Mouse (Mus musculus): ENCODE measurements around the gene F2r. TPM values are rescaled to one million over a fixed set of nuclear protein-coding genes. Genes with fewer than 3 reads are reported as not detected.

Gene F2r
- total RNA-seq, 2 experiments from 2014 or later, result 3.3 to 5.0 TPM

- ATAC-seq (replicated peaks; ENCODE audit: low FRiP score, poor library complexity, severe bottlenecking), result no peak
Observed at GRCm38 (mm10) chr13:95634451-95634850, 16.2 kb upstream of the F2r start.

GRCm38 (mm10) chr13:95633384-95633783 is 15.1 kb upstream of the F2r start:
- no peak for ATAC-seq (replicated peaks; ENCODE audit: low FRiP score, poor library complexity, severe bottlenecking)

- ATAC-seq (replicated peaks; ENCODE audit: low FRiP score, poor library complexity, severe bottlenecking), result no peak
Observed at GRCm38 (mm10) chr13:95632144-95632543, 13.9 kb upstream of the F2r start.

GRCm38 (mm10) chr13:95630747-95631146 is 12.5 kb upstream of the F2r start:
- no peak for ATAC-seq (replicated peaks; ENCODE audit: low FRiP score, poor library complexity, severe bottlenecking)

GRCm38 (mm10) chr13:95629751-95630150 is 11.5 kb upstream of the F2r start:
- no peak for ATAC-seq (replicated peaks; ENCODE audit: low FRiP score, poor library complexity, severe bottlenecking)

- ATAC-seq (replicated peaks; ENCODE audit: low FRiP score, poor library complexity, severe bottlenecking), result no peak
Observed at GRCm38 (mm10) chr13:95626696-95627095, 8.4 kb upstream of the F2r start.

- no peak for ATAC-seq (replicated peaks; ENCODE audit: low FRiP score, poor library complexity, severe bottlenecking)
Observed at GRCm38 (mm10) chr13:95623042-95623441, 4.8 kb upstream of the F2r start.

- no peak for ATAC-seq (replicated peaks; ENCODE audit: low FRiP score, poor library complexity, severe bottlenecking)
Observed at GRCm38 (mm10) chr13:95621563-95621962, 3.3 kb upstream of the F2r start.

GRCm38 (mm10) chr13:95618859-95619258 is 572 bp upstream of the F2r start:
- no peak for ATAC-seq (replicated peaks; ENCODE audit: low FRiP score, poor library complexity, severe bottlenecking)

GRCm38 (mm10) chr13:95617671-95618171 is 566 bp downstream of the F2r start:
- ATAC-seq (replicated peaks; ENCODE audit: low FRiP score, poor library complexity, severe bottlenecking), result no peak

GRCm38 (mm10) chr13:95617082-95617670 is 1.1 kb downstream of the F2r start:
- ATAC-seq (replicated peaks; ENCODE audit: low FRiP score, poor library complexity, severe bottlenecking), result no peak

- ATAC-seq (replicated peaks; ENCODE audit: low FRiP score, poor library complexity, severe bottlenecking), result peak; percentile 55; the same call in 1 of the 2 replicates
Observed at GRCm38 (mm10) chr13:95616512-95616911, 1.8 kb downstream of the F2r start.

- ATAC-seq (replicated peaks; ENCODE audit: low FRiP score, poor library complexity, severe bottlenecking), result no peak
Observed at GRCm38 (mm10) chr13:95614757-95615156, 3.5 kb downstream of the F2r start.

GRCm38 (mm10) chr13:95612243-95612642 is 6.0 kb downstream of the F2r start:
- no peak for ATAC-seq (replicated peaks; ENCODE audit: low FRiP score, poor library complexity, severe bottlenecking)

GRCm38 (mm10) chr13:95611752-95612151 is 6.5 kb downstream of the F2r start:
- ATAC-seq (replicated peaks; ENCODE audit: low FRiP score, poor library complexity, severe bottlenecking), result no peak

- peak; percentile 60; the same call in 1 of the 2 replicates for ATAC-seq (replicated peaks; ENCODE audit: low FRiP score, poor library complexity, severe bottlenecking)
Observed at GRCm38 (mm10) chr13:95610786-95611562, 7.3 kb downstream of the F2r start.

- no peak for ATAC-seq (replicated peaks; ENCODE audit: low FRiP score, poor library complexity, severe bottlenecking)
Observed at GRCm38 (mm10) chr13:95609088-95609420, 9.2 kb downstream of the F2r start.

- no peak for ATAC-seq (replicated peaks; ENCODE audit: low FRiP score, poor library complexity, severe bottlenecking)
Observed at GRCm38 (mm10) chr13:95608416-95609087, 9.7 kb downstream of the F2r start.

- no peak for ATAC-seq (replicated peaks; ENCODE audit: low FRiP score, poor library complexity, severe bottlenecking)
Observed at GRCm38 (mm10) chr13:95607019-95607418, 11.3 kb downstream of the F2r start.

- no peak for ATAC-seq (replicated peaks; ENCODE audit: low FRiP score, poor library complexity, severe bottlenecking)
Observed at GRCm38 (mm10) chr13:95604288-95604687, 14.0 kb downstream of the F2r start.

- ATAC-seq (replicated peaks; ENCODE audit: low FRiP score, poor library complexity, severe bottlenecking), result no peak
Observed at GRCm38 (mm10) chr13:95599833-95600359, 18.4 kb downstream of the F2r start.
